Mouse (Mus musculus) stomach, embryonic 16.5 days (tissue): ENCODE measurements around the gene Vma21-ps. TPM values are rescaled to one million over a fixed set of nuclear protein-coding genes. Genes with fewer than 3 reads are reported as not detected.
"Not testable (repeated sequence)": the region's sequence is repeated elsewhere in the genome, so short reads cannot be mapped to it uniquely, and the experiment has no call there.

Experiments
- ATAC-seq: fragments of 200-750 bp; cut with Nextera tagmentation; 2 replicates; pipeline ENCODE4 v1.8.0; 2017; ENCODE audit warnings: moderate number of reproducible peaks, moderate TSS enrichment; ENCODE audit not compliant: insufficient read depth, low FRiP score
- H3K27ac ChIP-seq: fragments of 300-500 bp; sonication (generic); 2 replicates; pipeline ENCODE4 v1.5.1; 2014; ENCODE audit warnings: low read length
- H3K27me3 ChIP-seq: fragments of 300-500 bp; sonication (generic); 2 replicates; pipeline ENCODE4 v1.6.1; 2014; ENCODE audit warnings: low read length, control low read depth, mixed read lengths; ENCODE audit not compliant: control insufficient read depth, insufficient read depth
- H3K36me3 ChIP-seq: fragments of 300-500 bp; sonication (generic); 2 replicates; pipeline ENCODE4 v1.6.1; 2014; ENCODE audit warnings: low read length; ENCODE audit not compliant: control insufficient read depth, insufficient read depth
- H3K4me1 ChIP-seq: fragments of 300-500 bp; sonication (generic); 2 replicates; pipeline ENCODE4 v1.6.1; 2014; ENCODE audit warnings: low read length, control low read depth, mixed read lengths; ENCODE audit not compliant: control insufficient read depth, insufficient read depth
- H3K4me2 ChIP-seq: fragments of 300-500 bp; sonication (generic); 2 replicates; pipeline ENCODE4 v1.6.1; 2014; ENCODE audit warnings: low read depth, low read length, mixed read lengths
- H3K4me3 ChIP-seq: fragments of 300-500 bp; sonication (generic); replicated peaks from 2 replicates; pipeline ENCODE4 v1.5.1; 2014; ENCODE audit warnings: mild to moderate bottlenecking, low read length
- H3K9ac ChIP-seq: fragments of 300-500 bp; sonication (generic); 2 replicates; pipeline ENCODE4 v1.6.1; 2014; ENCODE audit warnings: low read length
- H3K9me3 ChIP-seq: fragments of 300-500 bp; sonication (generic); replicated peaks from 2 replicates; pipeline ENCODE4 v1.6.1; 2016; ENCODE audit warnings: low read length, control low read depth; ENCODE audit not compliant: control insufficient read depth
- WGBS: fragments of 180-500 bp; shearing (Covaris S2); extraction: QIAGEN DNeasy Blood & Tissue Kit; methylation state at CpG from one replicate; pipeline ENCODE4 v1.1.7; 2014; 5-methylcytosine and 5-hydroxymethylcytosine counted together
- polyA plus RNA-seq: library from polyadenylated mRNA; unstranded; fragments of >200 nt; fragmentation: Nextera tagmentation; extraction: Ambion mirVana; gene quantifications from 2 replicates; pipeline ENCODE4 v1.2.1, GENCODE M21; 2015

The Vma21-ps gene
- 1.5 and 3.5 TPM in 2 replicates for polyA plus RNA-seq

DNA sequence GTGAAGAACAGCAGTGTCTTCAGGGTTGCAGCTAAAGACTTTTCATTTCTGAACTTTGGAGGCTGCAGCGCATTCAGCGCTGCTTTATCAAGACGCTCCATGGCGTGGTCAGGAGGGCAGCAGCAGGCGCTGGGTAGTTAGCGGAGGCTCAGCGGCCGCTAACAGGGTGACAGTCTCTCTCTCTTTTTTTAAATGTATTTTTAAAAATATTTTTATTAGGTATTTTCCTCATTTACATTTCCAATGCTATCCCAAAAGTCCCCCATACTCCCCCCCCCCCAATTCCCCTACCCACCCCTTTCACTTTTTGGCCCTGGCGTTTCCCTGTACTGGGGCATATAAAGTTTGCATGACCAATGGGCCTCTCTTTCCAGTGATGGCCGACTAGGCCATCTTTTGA is at the start of gene Vma21-ps:
TSS of gene Vma21-ps (minus strand) at position 101 of the 400 bp plus-strand sequence.
- H3K36me3 ChIP-seq, H3K27me3 ChIP-seq, H3K9ac ChIP-seq, H3K4me3 ChIP-seq, H3K9me3 ChIP-seq, ATAC-seq, H3K4me1 ChIP-seq, H3K27ac ChIP-seq, H3K4me2 ChIP-seq: not testable (repeated sequence)
- WGBS: 96% methylated on average over 10 of the region's 10 CpGs

DNA sequence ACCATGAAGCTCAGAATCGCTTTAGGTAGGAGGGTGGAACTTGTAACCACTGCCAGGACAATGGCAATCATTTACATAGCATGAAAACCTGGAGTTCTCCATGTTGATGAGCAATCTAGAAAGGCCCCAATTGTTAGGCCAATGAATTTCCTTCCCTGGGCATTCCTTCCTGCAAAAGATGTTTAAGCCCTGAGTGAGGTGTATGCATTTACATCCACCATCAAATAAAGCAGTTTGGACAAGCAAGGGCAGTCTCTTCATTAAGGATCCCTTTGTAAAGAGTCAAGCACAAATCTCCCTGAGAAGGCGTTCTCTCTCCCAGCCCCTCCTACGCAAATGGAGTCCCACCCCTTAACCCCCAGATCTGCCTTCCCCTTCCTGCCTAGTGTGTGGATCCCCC is 46.0 kb upstream of the Vma21-ps start:
- Histone ChIP-seq H3K27me3 (no peaks in the 10 kb centered on the region), H3K4me1 (no peaks in the 10 kb centered on the region), H3K27ac (no peak overlapping the region), H3K4me2 (no peak overlapping the region), H3K9ac (no peak overlapping the region), H3K4me3 (no peak overlapping the region), H3K9me3 (no peaks in the 10 kb centered on the region), H3K36me3 (no peaks in the 10 kb centered on the region)
- 82% methylated on average over 3 of the region's 3 CpGs for WGBS
- no peak for ATAC-seq

DNA sequence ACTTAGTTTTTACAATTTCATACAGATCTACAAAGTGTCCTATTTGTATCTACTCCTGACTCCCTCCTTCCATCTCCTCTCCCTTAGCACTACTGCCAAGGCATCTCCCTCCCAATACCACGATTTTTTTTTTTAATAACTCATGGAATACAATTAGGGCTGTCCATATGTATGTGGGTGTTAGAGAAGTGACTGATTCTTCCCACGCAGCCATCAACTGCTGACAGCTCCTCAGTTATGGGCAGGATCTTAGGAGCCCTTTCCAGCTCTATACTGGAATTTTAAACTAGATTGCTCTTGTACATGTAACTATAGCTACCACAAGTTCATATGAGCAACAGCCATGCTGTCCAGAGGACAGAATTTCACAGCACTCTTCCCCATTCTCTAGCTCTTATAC is 33.6 kb upstream of the Vma21-ps start:
- 66% methylated on average over 2 of the region's 2 CpGs for WGBS

DNA sequence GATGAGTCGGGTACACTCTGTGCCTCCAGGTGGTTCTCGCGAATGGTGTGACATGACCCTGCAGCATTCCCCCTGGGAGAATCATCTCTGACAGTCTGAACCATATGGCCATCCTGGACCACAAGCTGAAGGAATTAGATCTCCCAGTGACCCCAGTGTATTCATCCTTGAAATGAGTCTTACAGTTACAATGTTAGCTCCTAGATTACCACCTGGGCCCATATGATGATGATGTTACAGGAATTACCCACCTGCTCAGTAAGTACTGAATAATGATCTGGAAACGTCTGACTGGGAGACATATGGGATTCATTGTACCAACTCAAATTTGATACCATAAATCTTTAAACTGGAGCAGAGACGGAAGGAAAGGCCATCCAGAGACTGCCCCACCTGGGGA is 29.4 kb upstream of the Vma21-ps start:
- WGBS: 72% methylated on average over 5 of the region's 5 CpGs
- no peaks in the 10 kb centered on the region for H3K36me3 ChIP-seq
- no peak overlapping the region for H3K27ac ChIP-seq
- no peak overlapping the region for H3K4me3 ChIP-seq
- no peaks in the 10 kb centered on the region for H3K4me1 ChIP-seq
- no peak overlapping the region for H3K4me2 ChIP-seq
- ATAC-seq: no peak
- H3K27me3 ChIP-seq: no peaks in the 10 kb centered on the region
- no peak overlapping the region for H3K9ac ChIP-seq
- no peaks in the 10 kb centered on the region for H3K9me3 ChIP-seq

More for the DNA sequence above, 33.6 kb upstream of the Vma21-ps start:
- Histone ChIP-seq H3K27me3 (no peaks in the 10 kb centered on the region), H3K4me3 (no peak overlapping the region), H3K9ac (no peak overlapping the region), H3K4me2 (no peak overlapping the region), H3K27ac (no peak overlapping the region), H3K9me3 (no peaks in the 10 kb centered on the region), H3K4me1 (no peaks in the 10 kb centered on the region), H3K36me3 (no peaks in the 10 kb centered on the region)
- ATAC-seq: no peak

DNA sequence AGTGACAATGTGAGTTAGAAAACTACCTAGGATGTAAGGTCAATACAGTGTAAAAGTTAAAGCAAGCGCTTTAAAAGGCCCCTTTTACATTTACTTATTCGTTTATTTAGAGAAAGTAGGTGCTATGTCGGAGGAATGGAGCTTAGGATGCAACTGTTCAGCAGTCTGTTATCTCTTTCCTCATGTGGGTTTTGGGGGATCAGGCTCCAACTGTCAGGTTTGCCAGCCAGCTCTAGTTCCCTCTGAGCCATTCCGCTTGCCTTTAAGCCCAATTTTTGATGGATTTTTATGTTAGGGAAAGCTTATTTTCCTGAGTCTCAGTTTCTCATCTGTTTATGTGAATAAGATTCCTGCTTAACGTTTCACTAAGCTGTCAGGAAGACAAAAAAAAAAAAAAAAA is 22.3 kb upstream of the Vma21-ps start:
- Histone ChIP-seq H3K4me2 (no peak overlapping the region), H3K27ac (no peak overlapping the region)

DNA sequence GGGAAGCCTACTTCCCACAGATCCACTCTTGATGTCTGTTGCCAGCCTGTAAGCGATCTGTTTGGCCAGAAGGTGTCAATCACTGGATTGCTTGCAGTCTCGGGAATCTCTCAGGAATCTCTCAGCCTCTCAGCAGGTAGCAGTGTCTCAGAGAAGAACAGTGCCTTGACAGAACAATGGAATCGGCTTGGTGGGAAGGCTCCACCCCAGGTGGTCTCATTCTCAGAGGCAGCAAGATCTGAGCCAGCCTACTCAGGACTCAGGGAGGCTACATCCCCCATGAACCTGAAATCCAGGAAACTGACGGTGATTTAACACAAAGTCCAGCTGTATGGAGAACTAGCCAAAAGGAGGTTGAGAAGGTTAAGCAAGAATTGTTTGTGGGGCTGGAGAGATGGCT is 20.5 kb upstream of the Vma21-ps start:
- H3K4me2 ChIP-seq: no peak overlapping the region
- H3K4me3 ChIP-seq: no peak overlapping the region
- no peaks in the 10 kb centered on the region for H3K36me3 ChIP-seq
- no peaks in the 10 kb centered on the region for H3K9me3 ChIP-seq
- no peak overlapping the region for H3K9ac ChIP-seq
- H3K27ac ChIP-seq: no peak overlapping the region
- ATAC-seq: no peak
- 17% methylated on average over 4 of the region's 4 CpGs for WGBS
- no peaks in the 10 kb centered on the region for H3K4me1 ChIP-seq
- no peaks in the 10 kb centered on the region for H3K27me3 ChIP-seq

More for the DNA sequence above, 22.3 kb upstream of the Vma21-ps start:
- H3K4me1 ChIP-seq: no peaks in the 10 kb centered on the region
- H3K9ac ChIP-seq: no peak overlapping the region
- ATAC-seq: no peak
- H3K27me3 ChIP-seq: no peaks in the 10 kb centered on the region
- no peak overlapping the region for H3K4me3 ChIP-seq
- no peaks in the 10 kb centered on the region for H3K36me3 ChIP-seq
- 74% methylated on average over 5 of the region's 5 CpGs for WGBS
- no peaks in the 10 kb centered on the region for H3K9me3 ChIP-seq

DNA sequence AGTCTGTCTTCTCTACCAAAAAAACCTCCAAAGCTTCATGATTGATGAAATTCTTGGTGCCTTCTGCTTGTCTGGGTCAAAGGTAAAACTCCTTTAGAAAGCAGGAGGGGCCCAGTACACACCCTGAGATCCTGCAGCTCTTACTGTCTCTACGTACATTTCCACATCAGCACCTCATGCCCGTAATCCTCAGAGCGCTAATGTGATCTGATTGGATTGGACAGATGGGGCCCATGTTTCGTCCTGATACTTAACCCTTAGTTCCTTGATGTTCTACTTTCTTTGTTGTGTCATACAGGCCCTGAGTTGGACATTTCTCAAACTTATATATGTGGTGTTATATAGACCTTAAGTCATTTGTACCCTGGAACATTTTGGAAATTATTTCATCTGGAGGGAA is 9.6 kb downstream of the Vma21-ps start:
- no peak overlapping the region for H3K4me2 ChIP-seq
- no peak overlapping the region for H3K27ac ChIP-seq
- H3K9me3 ChIP-seq: no peaks in the 10 kb centered on the region
- H3K4me1 ChIP-seq: no peaks in the 10 kb centered on the region
- H3K4me3 ChIP-seq: no peak overlapping the region
- no peaks in the 10 kb centered on the region for H3K27me3 ChIP-seq
- no peak for ATAC-seq
- no peak overlapping the region for H3K9ac ChIP-seq
- H3K36me3 ChIP-seq: no peaks in the 10 kb centered on the region; the same call in 1 of the 2 replicates
- WGBS: 90% methylated on average over 4 of the region's 4 CpGs

DNA sequence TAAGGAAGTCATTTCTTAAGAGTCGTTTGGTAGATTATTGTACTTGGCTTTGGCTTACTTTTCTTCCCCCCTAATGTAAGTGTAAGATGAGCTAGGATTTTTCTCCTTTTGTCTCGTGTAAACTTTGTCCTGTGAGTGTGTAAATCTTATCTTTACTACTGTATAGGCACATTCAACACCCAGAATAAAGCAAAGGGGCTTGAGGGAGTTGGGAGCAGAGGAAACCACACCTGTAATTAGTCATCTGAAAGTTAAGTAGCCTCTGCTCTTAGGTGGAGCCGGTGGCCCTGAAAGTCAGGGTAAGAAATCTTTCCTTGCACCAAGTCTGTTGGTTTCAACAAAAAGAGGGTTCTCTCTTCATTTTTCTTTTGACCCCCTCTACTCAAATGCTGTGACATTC is 23.6 kb downstream of the Vma21-ps start:
- Histone ChIP-seq H3K4me3 (no peak overlapping the region), H3K27me3 (no peaks in the 10 kb centered on the region), H3K9me3 (no peaks in the 10 kb centered on the region), H3K9ac (no peak overlapping the region), H3K4me2 (no peak overlapping the region), H3K4me1 (no peaks in the 10 kb centered on the region), H3K27ac (no peak overlapping the region), H3K36me3 (peaks cover 12% of the 10 kb centered on the region)
- WGBS: 73% methylated on average over 3 of the region's 3 CpGs
- ATAC-seq: no peak

DNA sequence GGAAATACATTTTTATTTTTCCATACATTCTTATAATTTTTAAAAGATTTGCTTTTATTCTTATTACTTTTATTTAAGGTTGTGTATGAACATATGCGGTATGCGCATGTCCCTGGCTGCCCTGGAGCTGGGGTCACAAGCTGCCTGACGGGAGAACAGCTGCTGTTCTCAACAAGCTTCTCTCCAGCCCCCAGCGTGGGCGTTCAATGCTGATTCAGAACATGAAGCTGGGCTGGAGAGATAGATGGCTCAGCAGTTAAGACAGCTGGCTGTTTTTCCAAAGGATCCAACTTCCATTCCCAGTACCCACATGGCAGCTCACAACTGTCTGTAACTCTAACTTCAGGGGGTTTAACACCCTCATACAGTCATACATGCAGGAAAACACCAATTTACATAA is 35.7 kb downstream of the Vma21-ps start:
- WGBS: 87% methylated on average over 5 of the region's 5 CpGs
- no peak for ATAC-seq
- Histone ChIP-seq H3K9me3 (no peaks in the 10 kb centered on the region; the same call in 1 of the 2 replicates), H3K4me3 (no peak overlapping the region), H3K27ac (no peak overlapping the region), H3K9ac (no peak overlapping the region), H3K27me3 (no peaks in the 10 kb centered on the region), H3K36me3 (peaks cover 12% of the 10 kb centered on the region), H3K4me2 (no peak overlapping the region), H3K4me1 (no peaks in the 10 kb centered on the region)

DNA sequence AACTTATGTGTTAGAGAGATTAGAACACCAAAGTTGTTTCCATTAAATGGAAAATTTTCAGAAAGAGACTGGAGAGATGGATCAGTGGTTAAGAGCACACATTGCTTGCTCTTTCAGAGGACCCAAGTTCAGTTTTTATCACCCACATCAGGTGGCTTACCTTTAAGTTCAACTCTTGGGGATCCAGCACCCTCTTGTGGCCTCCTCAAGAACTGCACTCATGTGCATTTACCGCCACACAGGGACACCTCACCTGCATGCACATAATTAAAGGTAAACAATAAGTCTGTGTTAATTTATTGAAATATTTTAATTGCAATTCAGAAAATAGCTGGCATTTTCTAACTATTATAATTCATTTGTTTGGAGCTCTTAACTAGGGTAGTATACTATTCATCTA is 37.3 kb downstream of the Vma21-ps start:
- ATAC-seq: no peak
- no peak overlapping the region for H3K27ac ChIP-seq
- H3K9ac ChIP-seq: no peak overlapping the region
- H3K4me1 ChIP-seq: no peaks in the 10 kb centered on the region
- no peak overlapping the region for H3K4me2 ChIP-seq
- no peaks in the 10 kb centered on the region for H3K27me3 ChIP-seq
- peaks cover 12% of the 10 kb centered on the region for H3K36me3 ChIP-seq
- H3K9me3 ChIP-seq: no peaks in the 10 kb centered on the region; the same call in 1 of the 2 replicates
- H3K4me3 ChIP-seq: no peak overlapping the region
- WGBS: 100% methylated on average over 1 of the region's 1 CpGs
